Mouse (Mus musculus): ENCODE results near the gene Cd300ld5.
A peak's percentile ranks its signal among the peaks of the same experiment; 100 is the strongest.
"Not testable (repeated sequence)": the region's sequence is repeated elsewhere in the genome, so short reads cannot be mapped to it uniquely, and the experiment has no call there.

Gene Cd300ld5

DNA sequence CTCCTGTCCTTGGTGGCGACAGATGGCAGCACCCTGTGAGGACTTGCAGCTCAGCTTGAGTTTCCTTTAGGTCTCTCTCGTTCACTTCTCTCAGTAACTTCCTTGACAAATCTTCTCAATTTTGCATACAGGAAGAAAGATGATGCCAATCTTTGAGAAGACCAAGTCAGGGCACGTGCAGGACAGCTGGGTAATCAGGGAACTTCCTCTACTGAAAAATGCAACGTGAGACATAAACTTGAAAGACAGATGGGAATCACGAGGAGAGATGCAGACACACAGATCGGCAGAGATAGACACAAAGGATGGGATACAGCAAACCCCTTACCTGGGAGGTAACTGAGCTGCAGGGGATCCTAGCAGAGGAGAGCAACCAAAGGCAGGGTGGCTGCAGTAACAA is at the start of gene Cd300ld5:
Cd300ld5 (minus strand) TSS at position 101 of the 400 bp plus-strand sequence.
- not testable (repeated sequence) for DNase-seq (ENCODE audit: low read depth, low spot score)

DNA sequence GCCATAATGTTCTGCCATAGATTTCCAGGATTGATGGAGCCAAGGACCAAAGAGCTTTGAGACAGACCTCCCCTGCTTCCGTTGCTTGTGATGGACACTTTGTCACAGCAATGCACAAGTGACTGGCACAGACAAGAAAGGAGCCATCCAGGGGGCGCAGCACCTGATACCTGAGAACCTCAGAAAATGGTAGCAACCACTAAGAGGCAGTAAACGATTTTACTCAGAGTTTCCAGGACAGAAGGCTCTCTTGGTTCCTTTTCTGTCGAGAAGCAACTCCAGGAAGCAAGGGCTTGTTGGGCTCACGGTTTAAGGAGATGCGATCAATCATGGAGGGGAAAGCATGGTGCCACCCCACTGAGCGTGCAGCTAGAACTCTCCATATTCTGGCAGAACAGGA is 48.6 kb upstream of the Cd300ld5 start:
- no peak for DNase-seq (ENCODE audit: low read depth, low spot score)

DNA sequence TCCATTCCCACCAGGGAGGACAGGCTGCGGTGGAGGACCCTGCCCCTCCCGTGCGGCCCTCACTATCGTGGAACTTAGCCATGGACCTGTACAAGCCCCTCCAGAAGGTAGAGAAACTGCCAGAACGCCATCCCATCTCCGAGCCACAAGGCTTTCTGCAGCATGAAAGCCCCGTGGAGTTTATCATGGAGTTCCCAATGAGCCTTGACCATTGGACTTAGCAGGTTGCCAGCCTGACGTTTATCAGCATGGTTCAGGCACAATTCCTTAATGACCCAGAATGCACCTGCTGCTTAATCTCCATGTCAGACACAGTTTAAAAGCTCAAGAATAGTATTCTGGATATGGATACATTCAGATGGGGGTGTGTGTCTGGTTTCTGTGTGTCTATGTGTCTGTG is 47.5 kb upstream of the Cd300ld5 start:
- no peak for DNase-seq (ENCODE audit: low read depth, low spot score)

GRCm38 (mm10) chr11:115084595-115084994 is 47.0 kb upstream of the Cd300ld5 start:
- no peak for DNase-seq (ENCODE audit: low read depth, low spot score)

GRCm38 (mm10) chr11:115083376-115084139 is 46.0 kb upstream of the Cd300ld5 start:
- DNase-seq (ENCODE audit: low read depth, low spot score): peak; percentile 87

DNA sequence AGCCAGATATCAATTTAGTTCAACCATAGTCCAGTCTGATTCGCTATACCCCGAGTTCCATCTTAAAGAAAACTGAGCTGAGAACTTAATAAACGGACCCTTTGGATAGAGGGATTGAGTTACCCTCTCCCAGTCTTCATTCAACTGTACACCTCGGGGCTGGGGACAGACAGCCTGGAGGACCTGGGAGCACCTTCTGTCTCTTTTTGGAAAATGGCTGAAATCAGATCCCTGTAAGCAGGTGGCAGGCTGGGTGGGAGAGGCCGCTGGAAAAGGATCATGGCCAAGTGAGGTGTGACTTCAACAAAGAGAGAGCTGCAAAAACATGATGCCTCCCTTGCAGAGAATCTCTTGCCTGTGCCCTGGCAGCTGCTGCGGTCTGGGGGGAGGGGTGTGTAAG is 44.6 kb upstream of the Cd300ld5 start:
- no peak for DNase-seq (ENCODE audit: low read depth, low spot score)

GRCm38 (mm10) chr11:115081373-115081772 is 43.8 kb upstream of the Cd300ld5 start:
- DNase-seq (ENCODE audit: low read depth, low spot score): no peak

DNA sequence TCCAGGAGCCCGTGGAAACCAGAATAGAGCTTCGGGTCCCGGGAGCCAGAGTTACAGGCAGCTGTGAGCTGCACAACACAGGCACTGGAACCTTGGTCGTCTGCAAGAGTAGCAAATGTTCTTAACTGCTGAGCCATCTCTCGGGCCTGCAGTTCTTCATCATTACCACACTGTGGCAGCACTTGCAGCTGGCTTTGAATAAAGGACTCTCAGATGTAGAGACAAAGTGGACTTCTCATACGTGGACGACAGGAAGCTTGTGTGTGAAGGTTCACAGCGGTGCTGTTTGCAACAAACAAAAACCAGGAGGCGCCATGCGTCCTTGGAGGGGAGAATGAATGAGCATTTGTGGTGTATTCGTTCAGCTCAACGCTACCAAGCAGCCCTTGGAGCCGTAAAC is 43.3 kb upstream of the Cd300ld5 start:
- peak; percentile 75 for DNase-seq (ENCODE audit: low read depth, low spot score)

DNA sequence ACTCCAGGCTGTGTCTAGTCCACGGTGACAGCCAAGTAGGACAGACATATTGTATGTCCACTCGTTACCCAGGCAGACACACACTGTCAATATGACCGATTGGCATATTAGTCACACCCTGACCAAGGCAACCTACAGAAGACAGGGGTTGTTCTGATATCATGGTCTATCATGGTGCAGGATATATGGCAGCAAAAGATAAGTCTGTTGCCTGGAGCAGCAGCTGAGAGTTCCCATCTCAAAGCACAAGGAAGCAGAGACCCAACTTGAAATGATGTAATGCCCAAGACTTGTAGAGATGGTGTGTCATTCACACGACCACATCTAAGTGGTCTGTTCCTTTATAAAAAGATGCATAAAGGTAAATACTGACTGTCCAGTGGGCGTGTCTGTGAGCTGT is 41.1 kb upstream of the Cd300ld5 start:
- DNase-seq (ENCODE audit: low read depth, low spot score): no peak

DNA sequence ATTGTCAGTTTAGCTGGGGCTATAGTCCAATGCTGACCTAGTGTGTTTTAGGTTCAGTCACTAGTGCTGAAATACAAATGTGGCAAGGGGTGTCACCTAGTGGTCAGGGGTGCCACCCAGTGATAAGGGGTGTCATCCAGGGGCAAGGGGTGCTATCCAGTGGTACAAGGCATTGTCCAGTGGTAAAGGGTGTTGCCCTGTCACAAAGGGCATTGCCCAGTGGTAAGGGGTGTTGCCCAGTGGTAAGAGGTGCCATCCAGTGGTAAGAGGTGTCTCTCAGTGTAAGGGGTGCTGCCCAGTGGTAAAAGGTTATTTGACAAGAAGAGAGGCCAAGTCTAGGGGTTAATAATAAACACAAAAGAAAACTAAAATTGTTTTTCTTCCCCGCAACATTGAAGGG is 39.9 kb upstream of the Cd300ld5 start:
- no peak for DNase-seq (ENCODE audit: low read depth, low spot score)

GRCm38 (mm10) chr11:115075859-115076258 is 38.3 kb upstream of the Cd300ld5 start:
- DNase-seq (ENCODE audit: low read depth, low spot score): no peak

DNA sequence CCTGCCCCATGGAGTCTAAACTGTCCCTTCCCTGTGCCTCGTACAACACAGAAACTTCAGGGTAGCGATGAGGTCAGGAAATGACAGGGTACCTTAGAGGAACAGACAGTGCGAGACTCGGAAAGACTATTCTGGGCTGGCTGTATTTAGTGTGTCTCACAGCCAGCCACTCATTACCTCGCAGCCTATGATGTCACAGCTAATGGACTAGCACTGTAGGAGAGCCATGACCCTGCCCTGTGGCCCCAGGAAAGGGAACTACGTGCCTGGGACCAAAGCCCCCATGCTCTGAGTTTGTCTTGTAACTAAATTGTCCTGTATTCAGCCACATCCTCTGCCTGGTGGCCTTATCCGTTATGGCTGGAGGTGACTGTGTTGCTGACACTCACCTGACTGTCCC is 37.8 kb upstream of the Cd300ld5 start:
- no peak for DNase-seq (ENCODE audit: low read depth, low spot score)

GRCm38 (mm10) chr11:115073002-115073401 is 35.4 kb upstream of the Cd300ld5 start:
- DNase-seq (ENCODE audit: low read depth, low spot score): no peak

- DNase-seq (ENCODE audit: low read depth, low spot score): peak; percentile 74
These were observed 34.2 kb upstream of the Cd300ld5 start for GRCm38 (mm10) chr11:115071631-115072294.

- DNase-seq (ENCODE audit: low read depth, low spot score): peak; percentile 65
These were observed 33.5 kb upstream of the Cd300ld5 start for GRCm38 (mm10) chr11:115071015-115071551.

- no peak for DNase-seq (ENCODE audit: low read depth, low spot score)
These were observed 29.2 kb upstream of the Cd300ld5 start for GRCm38 (mm10) chr11:115066768-115067167.

DNA sequence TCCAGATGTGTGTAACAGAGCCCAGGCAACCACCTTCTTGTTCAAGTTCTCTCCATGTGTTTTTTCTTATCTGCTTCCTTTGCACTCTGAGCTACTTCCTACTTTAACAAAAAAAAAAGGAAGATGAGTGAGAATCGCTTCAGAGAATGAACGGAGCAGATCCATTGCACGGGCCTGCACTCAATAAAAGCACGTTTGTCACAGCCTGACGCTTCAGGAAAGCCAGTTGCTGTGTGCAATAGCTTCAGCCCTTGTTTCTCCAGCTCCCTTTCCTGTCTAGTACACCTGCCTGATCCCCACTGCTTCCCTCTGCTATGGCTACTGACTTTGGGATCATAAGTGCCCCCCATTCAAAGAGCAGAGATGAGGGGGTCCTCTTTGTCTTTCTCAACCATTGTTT is 24.5 kb upstream of the Cd300ld5 start, which contains the start of gene Cd300e:
Cd300e (minus strand) TSS at position 101 of the 400 bp plus-strand sequence.
- DNase-seq (ENCODE audit: low read depth, low spot score): no peak

GRCm38 (mm10) chr11:115059797-115060196 is 22.2 kb upstream of the Cd300ld5 start:
- DNase-seq (ENCODE audit: low read depth, low spot score): no peak

DNA sequence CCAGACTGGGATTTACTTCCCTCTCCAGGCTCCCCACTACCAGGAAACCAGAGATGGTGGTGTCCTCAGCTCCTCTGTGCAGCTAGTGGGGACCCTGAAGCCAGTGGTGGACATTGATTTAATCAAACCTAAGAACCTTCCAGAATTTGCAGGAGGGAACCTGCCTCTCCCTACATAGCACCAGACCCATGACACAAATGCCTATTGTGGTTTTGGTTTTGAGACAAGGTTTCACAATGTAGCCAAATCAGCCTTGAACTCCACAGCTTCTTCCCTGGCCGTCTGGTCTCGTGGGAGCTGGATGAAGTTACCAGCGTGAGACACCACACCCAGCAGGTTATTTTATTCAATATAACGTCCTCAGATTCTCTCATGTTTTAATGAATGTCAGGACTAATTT is 21.1 kb upstream of the Cd300ld5 start:
- DNase-seq (ENCODE audit: low read depth, low spot score): no peak

DNA sequence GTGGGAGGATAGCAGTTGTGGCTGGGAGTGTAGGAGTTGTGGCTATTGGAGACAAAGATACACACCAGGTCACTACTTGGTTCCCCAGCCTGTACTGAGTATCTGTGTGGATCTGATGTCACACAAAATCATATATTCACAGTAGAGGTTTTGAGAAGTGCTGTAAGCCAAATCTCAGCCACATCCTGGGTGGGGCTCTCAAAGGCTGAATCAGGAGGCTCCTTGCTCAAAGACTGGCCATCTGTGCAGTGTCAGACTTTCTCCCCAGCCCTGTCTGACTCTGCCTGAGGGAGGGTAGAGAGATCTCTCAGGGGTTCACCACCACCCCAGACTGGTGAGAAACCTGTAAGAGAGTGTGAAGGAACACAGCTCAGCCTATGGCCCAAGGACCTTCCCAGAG is 17.0 kb upstream of the Cd300ld5 start:
- DNase-seq (ENCODE audit: low read depth, low spot score): no peak

- DNase-seq (ENCODE audit: low read depth, low spot score): no peak
These were observed 15.4 kb upstream of the Cd300ld5 start for GRCm38 (mm10) chr11:115052991-115053390.

DNA sequence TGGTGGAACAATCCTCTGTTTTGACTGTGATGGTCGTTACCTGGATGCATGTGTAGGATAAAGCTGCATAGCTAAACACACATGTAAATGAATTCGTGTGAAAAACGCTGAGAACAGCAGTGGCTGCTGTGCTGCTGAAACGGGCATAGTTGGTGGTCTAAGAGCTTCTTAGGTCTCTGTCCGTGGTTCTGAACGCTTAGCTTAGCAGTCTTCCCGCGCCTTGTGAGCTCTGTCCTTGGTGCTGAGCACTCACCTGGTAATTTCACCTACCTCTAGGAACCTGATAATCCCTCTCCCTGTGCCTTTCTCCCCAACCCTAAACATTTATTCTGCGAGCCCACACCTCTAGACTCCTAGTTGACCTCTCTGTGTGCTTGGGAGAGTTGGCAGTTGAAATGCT is 14.6 kb upstream of the Cd300ld5 start:
- DNase-seq (ENCODE audit: low read depth, low spot score): peak; percentile 82

Data from mesoderm, embryonic 11.5 days (tissue).